Mouse (Mus musculus) splenic B cell, adult 2 months (primary cell): ENCODE measurements around the gene Bcar1.

ENCODE experiments used
- DNase-seq: peaks from one replicate; pipeline ENCODE4 v3.0.0-alpha.2; 2011; ENCODE audit warnings: low read depth, low spot score
- H3K27me3 ChIP-seq: 2 replicates; pipeline ENCODE4 v1.6.1; 2012; ENCODE audit warnings: mild to moderate bottlenecking, low read length, moderate library complexity, mixed read lengths; ENCODE audit not compliant: control insufficient read depth, poor library complexity, insufficient read depth, severe bottlenecking
- H3K36me3 ChIP-seq: 2 replicates; pipeline ENCODE4 v1.6.1; 2012; ENCODE audit warnings: mild to moderate bottlenecking, low read length, moderate library complexity, mixed read lengths; ENCODE audit not compliant: control insufficient read depth, poor library complexity, insufficient read depth, severe bottlenecking

The Bcar1 gene

DNA sequence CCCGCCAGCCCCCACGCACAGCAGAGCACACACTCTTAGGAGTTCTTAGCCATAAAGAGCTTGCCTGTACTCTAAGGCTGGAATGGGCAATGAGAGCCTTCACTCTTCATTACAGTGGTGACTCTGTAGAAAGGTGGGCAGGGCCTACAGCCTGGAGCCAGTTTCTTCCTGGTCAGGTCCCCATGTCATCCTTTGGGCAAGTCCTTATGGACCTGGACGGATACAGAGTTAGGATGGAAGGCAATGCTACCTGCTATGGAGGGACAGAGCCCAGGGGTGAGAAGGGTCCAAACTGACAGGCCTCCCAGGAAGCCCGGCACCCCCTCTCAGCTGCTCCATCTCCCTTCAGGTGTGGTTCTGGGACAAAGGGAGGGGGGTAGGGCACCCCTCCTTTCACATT, 7.8 kb downstream of the Bcar1 start:
- no peak for DNase-seq
- no peaks in the 10 kb centered on the region for H3K36me3 ChIP-seq
- no peaks in the 10 kb centered on the region; the same call in 1 of the 2 replicates for H3K27me3 ChIP-seq

DNA sequence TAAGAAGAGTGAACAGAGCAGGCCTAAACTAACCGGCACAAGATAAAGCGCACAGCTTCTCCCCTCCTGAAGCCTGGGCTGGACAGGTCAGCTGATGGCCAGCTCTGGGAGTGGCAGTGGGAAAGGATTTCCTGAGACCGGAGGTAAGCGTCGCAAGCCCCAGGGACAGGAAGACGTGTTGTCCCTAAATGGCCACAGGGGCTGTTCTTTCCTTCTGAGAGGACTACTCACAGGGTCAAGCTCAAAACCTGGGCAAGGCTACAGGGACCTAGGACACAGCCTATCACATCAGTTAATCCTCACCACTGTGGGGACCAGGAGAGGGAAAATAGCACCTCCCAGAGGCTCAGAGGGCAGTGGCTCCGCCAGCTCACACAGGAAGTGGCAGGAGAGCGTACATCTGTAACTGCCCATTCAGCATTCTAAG, 8.3 kb downstream of the Bcar1 start:
- Histone ChIP-seq H3K36me3 (no peaks in the 10 kb centered on the region), H3K27me3 (no peaks in the 10 kb centered on the region; the same call in 1 of the 2 replicates)
- no peak for DNase-seq

- H3K36me3 ChIP-seq, result no peaks in the 10 kb centered on the region
- no peak for DNase-seq
- no peaks in the 10 kb centered on the region; the same call in none of the 2 replicates for H3K27me3 ChIP-seq
Measured at GRCm38 (mm10) chr8:111734244-111734960, 9.2 kb downstream of the Bcar1 start.

- DNase-seq, result no peak
- H3K27me3 ChIP-seq, result no peaks in the 10 kb centered on the region; the same call in none of the 2 replicates
Measured at GRCm38 (mm10) chr8:111733581-111734243, 9.9 kb downstream of the Bcar1 start.

DNA sequence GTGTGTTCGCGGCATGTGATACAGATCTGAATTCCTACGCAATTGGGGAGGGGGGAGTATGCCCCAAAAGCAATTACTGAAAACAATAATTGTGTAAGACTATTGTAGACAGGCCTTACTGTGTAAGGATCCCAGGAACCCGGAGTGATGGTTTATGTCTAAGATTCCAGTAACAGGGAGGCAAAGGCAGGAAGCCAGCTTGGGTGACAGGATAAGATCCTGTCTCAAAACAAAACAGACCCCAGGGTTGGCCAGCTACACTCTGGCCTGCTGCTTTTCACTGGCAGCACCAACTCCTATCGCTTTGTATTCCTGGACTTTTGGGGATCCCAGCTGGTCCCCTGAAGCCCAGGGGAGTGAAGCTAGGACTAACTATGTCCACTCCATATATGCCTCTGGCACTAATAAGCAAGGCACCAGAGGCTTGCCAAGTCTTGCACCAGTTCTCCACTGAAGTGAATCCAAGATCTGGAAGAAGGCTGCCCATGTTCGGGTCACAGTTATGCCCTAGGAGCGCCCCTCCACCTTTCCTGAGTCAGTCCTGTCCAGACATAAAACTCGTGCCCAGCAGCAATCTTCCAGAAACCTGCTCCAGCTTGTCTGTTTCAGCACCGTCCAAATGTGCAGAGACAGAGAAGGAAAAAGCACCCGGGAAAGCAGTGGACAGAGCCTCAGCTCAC, 11.1 kb downstream of the Bcar1 start:
- no peaks in the 10 kb centered on the region; the same call in none of the 2 replicates for H3K27me3 ChIP-seq
- no peak for DNase-seq
- no peaks in the 10 kb centered on the region for H3K36me3 ChIP-seq

More at GRCm38 (mm10) chr8:111733581-111734243, 9.9 kb downstream of the Bcar1 start:
- H3K36me3 ChIP-seq, result no peaks in the 10 kb centered on the region

GRCm38 (mm10) chr8:111732004-111732403, 11.6 kb downstream of the Bcar1 start:
- H3K27me3 ChIP-seq, result no peaks in the 10 kb centered on the region; the same call in none of the 2 replicates
- DNase-seq, result peak; percentile 78

DNA sequence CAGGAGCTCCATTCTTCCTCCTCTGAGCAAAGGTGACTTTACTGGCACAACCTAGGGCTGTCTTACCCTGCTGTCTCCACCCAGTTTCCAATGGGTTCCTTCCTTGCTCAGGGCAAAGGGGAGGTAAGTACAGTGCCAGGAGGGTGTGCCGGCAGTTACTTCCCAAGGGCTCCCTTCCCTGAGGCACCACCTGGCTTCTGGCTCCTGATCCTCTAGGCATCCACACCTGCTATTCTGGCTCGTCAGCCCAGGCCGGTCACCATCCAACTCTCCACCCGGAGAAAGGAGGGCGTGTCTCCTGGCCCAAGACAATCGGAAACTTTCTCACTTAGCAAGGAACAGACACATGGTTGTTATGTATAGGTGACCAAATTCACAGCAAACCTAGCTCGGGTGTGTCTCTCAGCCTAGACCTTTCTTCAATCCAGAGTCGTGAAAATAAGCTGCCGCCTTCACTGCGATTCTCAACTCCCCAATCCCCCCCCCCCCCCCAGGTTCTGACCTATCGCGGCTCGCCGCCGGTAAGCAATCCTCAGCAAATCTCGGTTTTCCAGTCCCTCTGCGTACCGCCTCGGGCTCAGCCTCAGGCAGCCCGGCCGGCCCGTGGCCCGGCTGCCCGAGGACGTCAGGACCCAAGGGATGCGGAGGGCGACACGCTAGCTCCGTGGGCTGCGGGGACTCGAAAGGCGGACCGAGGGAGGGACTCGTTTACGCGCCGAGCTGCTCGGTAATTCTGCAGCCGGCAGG, 12.2 kb downstream of the Bcar1 start:
- no peak for DNase-seq
- H3K27me3 ChIP-seq, result no peaks in the 10 kb centered on the region; the same call in none of the 2 replicates
- H3K36me3 ChIP-seq, result no peaks in the 10 kb centered on the region

More at GRCm38 (mm10) chr8:111732004-111732403, 11.6 kb downstream of the Bcar1 start:
- H3K36me3 ChIP-seq, result no peaks in the 10 kb centered on the region

- DNase-seq, result no peak
- H3K36me3 ChIP-seq, result no peaks in the 10 kb centered on the region
Measured at GRCm38 (mm10) chr8:111729233-111730170, 14.1 kb downstream of the Bcar1 start.

GRCm38 (mm10) chr8:111728481-111728880, 15.1 kb downstream of the Bcar1 start:
- H3K27me3 ChIP-seq, result no peaks in the 10 kb centered on the region; the same call in none of the 2 replicates
- H3K36me3 ChIP-seq, result no peaks in the 10 kb centered on the region
- no peak for DNase-seq

More at GRCm38 (mm10) chr8:111729233-111730170, 14.1 kb downstream of the Bcar1 start:
- no peaks in the 10 kb centered on the region; the same call in none of the 2 replicates for H3K27me3 ChIP-seq

DNA sequence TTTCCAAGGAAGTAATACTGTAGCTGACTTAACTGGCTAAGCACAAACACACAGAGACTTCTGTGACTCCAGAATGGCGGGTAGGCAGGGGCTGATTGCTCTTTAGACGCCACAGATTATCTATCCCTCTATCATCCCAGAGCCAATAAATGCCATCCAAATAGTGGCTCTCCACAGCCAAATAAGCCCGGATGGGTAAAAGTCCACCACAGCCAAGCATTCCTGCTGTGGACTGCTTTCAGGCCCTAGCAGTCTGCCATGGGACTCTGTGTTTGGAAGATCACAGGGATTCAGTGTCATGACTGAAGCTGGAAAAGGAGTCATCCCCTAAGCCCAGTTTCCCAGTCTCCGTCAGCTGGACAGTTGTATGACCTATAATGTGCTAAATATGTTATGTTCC, 16.1 kb downstream of the Bcar1 start:
- no peaks in the 10 kb centered on the region for H3K36me3 ChIP-seq
- DNase-seq, result no peak
- H3K27me3 ChIP-seq, result no peaks in the 10 kb centered on the region; the same call in none of the 2 replicates

- Histone ChIP-seq H3K36me3 (no peaks in the 10 kb centered on the region), H3K27me3 (no peaks in the 10 kb centered on the region; the same call in 1 of the 2 replicates)
- DNase-seq, result no peak
Measured at GRCm38 (mm10) chr8:111726102-111726900, 17.3 kb downstream of the Bcar1 start.

GRCm38 (mm10) chr8:111725341-111725740, 18.3 kb downstream of the Bcar1 start:
- Histone ChIP-seq H3K27me3 (no peaks in the 10 kb centered on the region; the same call in 1 of the 2 replicates), H3K36me3 (no peaks in the 10 kb centered on the region)
- no peak for DNase-seq

GRCm38 (mm10) chr8:111720115-111720544, 23.5 kb downstream of the Bcar1 start:
- no peaks in the 10 kb centered on the region for H3K36me3 ChIP-seq
- DNase-seq, result no peak

More at GRCm38 (mm10) chr8:111720115-111720544, 23.5 kb downstream of the Bcar1 start:
- no peaks in the 10 kb centered on the region for H3K27me3 ChIP-seq
